Comparison of ENCODE assay signal across 11 mouse cellular contexts in genomic region chr2:127603383-127603782, GRCm38 (mm10). TPM values are rescaled to one million over a fixed set of nuclear protein-coding genes. Genes with fewer than 3 reads are reported as not detected.
DNase-seq lines count a peak whose midpoint lies in the region; ATAC-seq and TF ChIP-seq lines count a peak whose summit lies in the region.
"Not testable (repeated sequence)": the region's sequence is repeated elsewhere in the genome, so short reads cannot be mapped to it uniquely, and the experiment has no call there.
"Had no signal": no experiment of that assay in that cellular context is flagged by ENCODE, and none has a peak within 500 bp of the region (broad histone marks: within the 10 kb centered on the region; RNA-seq: fewer than 3 reads in every experiment).

No protein-coding gene starts in this region.

- peaks cover 75% of the 10 kb centered on the region for H3K36me3 ChIP-seq in heart, embryonic 12.5 days
- H3K36me3 ChIP-seq in heart, embryonic 15.5 days = peaks cover 63% of the 10 kb centered on the region
- H3K36me3 ChIP-seq in heart, postnatal 0 days (replicated peaks; ENCODE audit: control insufficient read depth, insufficient read depth, low read length) = peaks cover 68% of the 10 kb centered on the region
- peaks cover 64% of the 10 kb centered on the region for H3K36me3 ChIP-seq in liver, embryonic 15.5 days (replicated peaks)
- H3K36me3 ChIP-seq in liver, postnatal 0 days (replicated peaks; ENCODE audit: insufficient read depth, low read length) = peaks cover 49% of the 10 kb centered on the region

- WGBS in heart, embryonic 12.5 days = 48% methylated on average over 6 of the region's 8 CpGs
- 45% methylated on average over 6 of the region's 8 CpGs for WGBS in heart, embryonic 15.5 days
- 52% methylated on average over 5 of the region's 8 CpGs for WGBS in heart, postnatal 0 days
- WGBS in liver, embryonic 15.5 days (ENCODE audit: insufficient replicate concordance) = 68% methylated on average over 6 of the region's 8 CpGs
- 89% methylated on average over 5 of the region's 8 CpGs for WGBS in liver, postnatal 0 days (ENCODE audit: insufficient replicate concordance)

- not testable (repeated sequence) for H3K4me3 ChIP-seq in heart, embryonic 12.5 days; heart, embryonic 15.5 days; heart, postnatal 0 days (ENCODE audit: low read depth, low read length); liver, embryonic 15.5 days (replicated peaks); liver, postnatal 0 days (ENCODE audit: low read depth, low read length)

- not testable (repeated sequence) for H3K27ac ChIP-seq in heart, embryonic 12.5 days (ENCODE audit: poor library complexity, severe bottlenecking); heart, embryonic 15.5 days; heart, postnatal 0 days (ENCODE audit: low read depth); liver, embryonic 15.5 days (replicated peaks); liver, postnatal 0 days (ENCODE audit: low read depth)

- peak; percentile 78 for ATAC-seq in heart, embryonic 12.5 days (ENCODE audit: insufficient number of reproducible peaks, low FRiP score)
- peak; percentile 50 for ATAC-seq in heart, embryonic 15.5 days (replicated peaks; ENCODE audit: insufficient number of reproducible peaks, insufficient read depth, low FRiP score, low read depth)
- peak; percentile 39; the same call in 1 of the 2 replicates for ATAC-seq in heart, postnatal 0 days (ENCODE audit: insufficient read depth, low read depth)
- 0 out of 2 replicates have a peak, but pooled peaks have one; percentile 12 for ATAC-seq in liver, embryonic 15.5 days (ENCODE audit: insufficient read depth)
- peak; percentile 45 for ATAC-seq in liver, postnatal 0 days

- DNase-seq in R1 (ENCODE audit: low read depth, low spot score) = peak; percentile 44
- not testable (repeated sequence) for DNase-seq in heart, postnatal 0 days (ENCODE audit: low spot score); liver, postnatal 0 days

- H3K9me3 ChIP-seq in heart, embryonic 12.5 days (replicated peaks); heart, embryonic 15.5 days (replicated peaks); heart, postnatal 0 days (replicated peaks; ENCODE audit: control insufficient read depth, low read length); liver, embryonic 15.5 days (replicated peaks); liver, postnatal 0 days (ENCODE audit: low read length): not testable (repeated sequence)

- H3K9ac ChIP-seq in heart, embryonic 12.5 days; heart, embryonic 15.5 days; heart, postnatal 0 days (replicated peaks; ENCODE audit: low read depth, low read length); liver, embryonic 15.5 days; liver, postnatal 0 days (replicated peaks): not testable (repeated sequence)

- TF ChIP-seq EP300 in heart, postnatal 0 days (IDR thresholded peaks at IDR 0.05; ENCODE audit: low read depth); liver, postnatal 0 days (IDR thresholded peaks at IDR 0.05; ENCODE audit: low read depth): not testable (repeated sequence)

- not testable (repeated sequence) for H3K4me2 ChIP-seq in heart, embryonic 12.5 days; heart, embryonic 15.5 days; heart, postnatal 0 days (ENCODE audit: low read depth, low read length); liver, embryonic 15.5 days; liver, postnatal 0 days (ENCODE audit: low read depth, low read length)

- TF ChIP-seq CTCF in heart, postnatal 0 days (IDR thresholded peaks at IDR 0.05; ENCODE audit: low read depth); liver, postnatal 0 days (IDR thresholded peaks at IDR 0.05; ENCODE audit: low read depth): not testable (repeated sequence)

- H3K27me3 ChIP-seq in heart, embryonic 12.5 days (replicated peaks); heart, embryonic 15.5 days; heart, postnatal 0 days (ENCODE audit: control insufficient read depth, insufficient read depth, low read length); liver, embryonic 15.5 days; liver, postnatal 0 days (ENCODE audit: insufficient read depth, low read length): not testable (repeated sequence)

- not testable (repeated sequence) for H3K4me1 ChIP-seq in heart, embryonic 12.5 days (replicated peaks); heart, embryonic 15.5 days (replicated peaks); heart, postnatal 0 days (ENCODE audit: control insufficient read depth, insufficient read depth); liver, embryonic 15.5 days (replicated peaks); liver, postnatal 0 days (ENCODE audit: insufficient read depth)

RNA-seq across cellular contexts. Expression of gene Mrps5, which starts 16.4 kb away (rescaled TPM):
- 138 and 144 TPM in 2 replicates for polyA plus RNA-seq in heart, embryonic 12.5 days (2016; fragmentation: Nextera tagmentation; extraction: Ambion mirVana)
- 123 and 132 TPM in 2 replicates for polyA plus RNA-seq in heart, embryonic 15.5 days (2015; fragmentation: Nextera tagmentation; extraction: Ambion mirVana)
- total RNA-seq in heart, postnatal 0 days (2014; rRNA removed; ENCODE audit: low replicate concordance) = 48.8 and 109 TPM in 2 replicates
- 150 and 156 TPM in 2 replicates for polyA plus RNA-seq in heart, postnatal 0 days (2015; fragmentation: Nextera tagmentation; extraction: Ambion mirVana)
- 60.2 and 70.5 TPM in 2 replicates for polyA plus RNA-seq in liver, embryonic 15.5 days (2015; fragmentation: Nextera tagmentation; extraction: Ambion mirVana)
- polyA plus RNA-seq in liver, postnatal 0 days (2015; fragmentation: Nextera tagmentation; extraction: Ambion mirVana) = 76.3 and 81.5 TPM in 2 replicates

RNA-seq across cellular contexts. Expression of gene Zfp661, which starts 16.5 kb away (rescaled TPM):
- polyA plus RNA-seq in heart, embryonic 12.5 days (2016; fragmentation: Nextera tagmentation; extraction: Ambion mirVana) = 2.4 and 2.9 TPM in 2 replicates
- 2.2 and 2.8 TPM in 2 replicates for polyA plus RNA-seq in heart, embryonic 15.5 days (2015; fragmentation: Nextera tagmentation; extraction: Ambion mirVana)
- total RNA-seq in heart, postnatal 0 days (2014; rRNA removed; ENCODE audit: low replicate concordance) = 0.69 and 3.6 TPM in 2 replicates
- polyA plus RNA-seq in heart, postnatal 0 days (2015; fragmentation: Nextera tagmentation; extraction: Ambion mirVana) = 1.4 and 1.6 TPM in 2 replicates
- polyA plus RNA-seq in liver, embryonic 15.5 days (2015; fragmentation: Nextera tagmentation; extraction: Ambion mirVana) = 0.74 and 0.96 TPM in 2 replicates
- polyA plus RNA-seq in liver, postnatal 0 days (2015; fragmentation: Nextera tagmentation; extraction: Ambion mirVana) = 1.2 and 1.7 TPM in 2 replicates
- polyA plus RNA-seq: erythroblast, embryonic 14.5 days had no signal

RNA-seq across cellular contexts. Expression of gene Mal, which starts 53.1 kb away (rescaled TPM):
- polyA plus RNA-seq in heart, embryonic 12.5 days (2016; fragmentation: Nextera tagmentation; extraction: Ambion mirVana) = 1.1 and 1.5 TPM in 2 replicates
- polyA plus RNA-seq in heart, embryonic 15.5 days (2015; fragmentation: Nextera tagmentation; extraction: Ambion mirVana) = 3.8 and 4.2 TPM in 2 replicates
- total RNA-seq in heart, postnatal 0 days (2014; rRNA removed; ENCODE audit: low replicate concordance) = 8.2 and 11.3 TPM in 2 replicates
- 1.7 and 2.5 TPM in 2 replicates for polyA plus RNA-seq in heart, postnatal 0 days (2015; fragmentation: Nextera tagmentation; extraction: Ambion mirVana)
- polyA plus RNA-seq in liver, embryonic 15.5 days (2015; fragmentation: Nextera tagmentation; extraction: Ambion mirVana) = 0.03 and 0.31 TPM in 2 replicates
- 0.23 and 0.24 TPM in 2 replicates for polyA plus RNA-seq in liver, postnatal 0 days (2015; fragmentation: Nextera tagmentation; extraction: Ambion mirVana)
- total RNA-seq: CH12.LX; common myeloid progenitor, adult 5-6 weeks; G1E had no signal
- polyA plus RNA-seq: CD4-positive, CD25-positive, alpha-beta regulatory T cell, adult 4 months; erythroblast, embryonic 14.5 days; G1E had no signal

Comparison
In these comparisons a context has a peak if more than half of its experiments do, and no peak if none do; other contexts are left out.
1. ATAC-seq: peak in every context shown above with its lines; median percentile 78 in heart, embryonic 12.5 days; 50 in heart, embryonic 15.5 days; 45 in liver, postnatal 0 days; 39 in heart, postnatal 0 days; 12 in liver, embryonic 15.5 days.